Mouse (Mus musculus): ENCODE results near the gene Mta2.

The Mta2 gene

GRCm38 (mm10) chr19:8929224-8930088 is 12.2 kb upstream of the Mta2 start, which contains the start of the genes Rom1 and Eml3:
TSS of gene Rom1 (minus strand) at chr19:8929356.
TSS of gene Eml3 (plus strand) at chr19:8929552.
- peak; percentile 93 to 94 for DNase-seq

DNA sequence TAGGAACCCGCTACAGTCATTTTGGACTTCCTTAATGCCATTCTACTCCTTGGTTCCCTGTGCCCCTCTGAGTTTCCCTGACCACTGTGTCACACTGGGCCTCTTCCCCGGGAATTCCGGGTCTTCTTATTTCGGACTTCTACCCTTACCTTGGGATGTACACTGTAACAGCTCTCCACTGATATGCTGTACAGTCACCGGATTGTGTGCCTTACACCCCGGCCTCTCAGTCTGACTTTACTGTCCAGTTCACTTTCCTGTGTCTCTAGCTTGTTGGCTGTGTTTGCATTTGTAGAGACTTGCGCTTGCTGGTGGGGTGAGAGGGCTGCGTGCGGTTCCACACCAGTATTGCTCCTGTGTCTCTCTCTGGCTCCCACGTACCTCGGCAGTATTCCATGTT is 11.6 kb upstream of the Mta2 start:
- no peak for DNase-seq

DNA sequence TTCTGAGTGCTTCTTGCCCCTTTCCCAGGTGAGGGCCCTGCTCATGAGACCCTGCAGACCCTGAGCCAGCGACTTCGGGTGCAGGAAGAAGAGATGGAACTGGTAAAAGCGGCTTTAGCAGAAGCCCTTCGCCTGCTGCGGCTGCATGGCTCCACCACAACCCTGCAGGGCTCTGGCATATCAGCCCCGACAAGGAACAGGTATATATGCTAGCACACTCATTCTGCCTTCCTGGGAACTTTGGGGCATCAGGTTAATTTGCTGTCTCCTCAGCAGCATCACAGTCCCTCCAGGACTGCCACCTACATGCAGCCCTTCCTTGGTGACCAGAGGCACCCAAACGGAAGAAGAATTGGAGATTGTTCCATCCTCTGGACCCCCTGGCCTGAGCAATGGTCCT is 10.9 kb upstream of the Mta2 start:
- DNase-seq, result no peak

- no peak for DNase-seq
Measured at GRCm38 (mm10) chr19:8936736-8937135, 4.9 kb upstream of the Mta2 start.

GRCm38 (mm10) chr19:8940526-8941133 is 1.0 kb upstream of the Mta2 start:
- no peak for DNase-seq

GRCm38 (mm10) chr19:8941136-8941514 is 550 bp upstream of the Mta2 start:
- no peak for DNase-seq

DNA sequence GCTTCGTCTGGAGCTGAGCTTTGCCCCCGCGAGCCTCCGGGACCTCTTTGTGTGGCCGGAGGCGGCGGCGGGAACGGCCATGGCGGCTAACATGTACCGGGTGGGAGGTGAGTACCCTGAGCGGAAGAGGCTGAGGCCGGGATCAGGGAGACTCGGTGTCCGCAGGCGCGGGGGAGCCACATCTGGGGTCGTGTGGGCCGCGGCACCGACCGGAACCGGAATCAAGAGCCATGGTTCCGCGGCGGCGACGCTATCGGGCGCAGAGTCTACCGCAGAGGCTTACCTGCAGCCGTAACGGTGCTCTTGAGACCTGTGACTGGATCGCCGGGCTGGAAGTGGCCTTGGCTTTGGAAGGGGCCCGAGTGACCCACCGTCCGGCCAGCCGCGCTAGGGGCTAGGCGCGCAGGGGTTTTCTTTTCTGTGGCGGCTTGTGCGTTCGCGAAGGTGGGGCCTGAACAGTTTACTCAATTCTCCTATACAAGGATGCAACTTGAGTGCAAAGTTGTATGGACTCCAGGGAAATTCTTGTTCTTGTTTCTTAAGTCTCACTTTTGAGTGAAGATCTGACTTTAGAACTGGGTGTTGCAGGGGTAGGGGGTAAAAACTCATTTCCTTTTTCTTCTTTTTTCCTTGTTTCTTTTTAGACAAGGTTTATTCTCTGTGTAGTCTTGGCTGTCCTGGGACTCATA is 745 bp downstream of the Mta2 start:
- peak in 1 of 2 experiments; percentile 78 for DNase-seq

DNA sequence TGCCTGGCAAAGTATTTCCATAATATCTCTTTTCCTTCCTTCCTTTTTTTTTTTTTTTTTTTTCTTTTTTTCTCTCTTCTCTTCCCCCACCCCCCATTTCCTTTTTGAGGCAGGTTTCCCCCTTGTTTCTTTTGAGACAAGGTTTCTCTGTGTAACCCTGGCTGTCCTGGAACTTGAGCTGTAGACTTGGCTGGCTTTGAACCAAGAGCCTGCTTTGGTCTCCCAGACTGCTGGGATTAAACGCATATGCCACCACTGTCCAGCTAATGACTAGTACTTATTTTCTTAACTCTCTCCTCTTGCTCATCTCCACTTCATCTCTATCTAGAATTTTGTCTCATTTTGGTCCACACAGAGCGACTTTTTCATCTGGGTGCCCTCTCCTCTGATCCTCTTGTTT is 1.4 kb downstream of the Mta2 start:
- DNase-seq, result no peak

- peak in 1 of 2 experiments; percentile 17 for DNase-seq
Measured at GRCm38 (mm10) chr19:8944062-8944461, 2.4 kb downstream of the Mta2 start.

DNA sequence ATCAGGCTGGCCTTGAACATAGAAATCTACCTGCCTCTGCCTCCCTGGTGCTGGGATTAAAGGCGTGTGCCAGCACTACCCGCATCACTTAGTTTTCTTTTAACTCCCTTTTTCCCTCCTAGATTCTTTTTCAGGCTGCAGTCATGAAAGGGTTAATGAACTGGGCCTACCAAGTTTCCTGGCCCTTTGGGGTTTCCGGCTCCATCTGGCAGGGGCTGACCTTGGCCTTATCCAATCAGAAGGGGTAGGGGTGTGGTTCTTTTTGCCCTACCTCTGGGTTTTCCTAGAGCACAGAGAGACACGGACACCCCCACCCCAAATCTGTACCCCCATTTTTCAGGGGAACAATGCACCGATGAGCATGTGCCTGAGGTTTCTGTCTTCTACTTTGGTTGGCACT is 3.1 kb downstream of the Mta2 start:
- peak; percentile 88 to 89 for DNase-seq

- no peak for DNase-seq
Measured at GRCm38 (mm10) chr19:8945251-8945650, 3.6 kb downstream of the Mta2 start.

DNA sequence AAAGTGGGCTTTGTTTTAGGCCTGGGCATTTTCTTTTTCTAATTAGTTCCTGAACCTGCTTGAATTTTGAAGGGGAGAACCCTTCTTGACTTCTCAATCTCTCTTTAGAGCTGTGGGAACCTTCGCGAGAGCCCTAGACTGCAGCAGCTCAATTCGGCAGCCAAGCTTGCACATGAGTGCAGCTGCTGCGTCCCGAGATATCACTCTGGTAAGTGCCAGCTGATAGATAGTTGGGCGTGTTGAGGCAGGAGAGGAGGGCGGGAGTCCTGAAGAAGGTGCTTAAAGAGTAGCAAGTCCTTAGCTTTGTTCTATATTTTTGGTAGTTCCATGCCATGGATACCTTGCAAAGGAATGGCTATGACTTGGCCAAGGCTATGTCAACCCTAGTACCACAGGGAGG is 5.3 kb downstream of the Mta2 start:
- DNase-seq, result no peak

DNA sequence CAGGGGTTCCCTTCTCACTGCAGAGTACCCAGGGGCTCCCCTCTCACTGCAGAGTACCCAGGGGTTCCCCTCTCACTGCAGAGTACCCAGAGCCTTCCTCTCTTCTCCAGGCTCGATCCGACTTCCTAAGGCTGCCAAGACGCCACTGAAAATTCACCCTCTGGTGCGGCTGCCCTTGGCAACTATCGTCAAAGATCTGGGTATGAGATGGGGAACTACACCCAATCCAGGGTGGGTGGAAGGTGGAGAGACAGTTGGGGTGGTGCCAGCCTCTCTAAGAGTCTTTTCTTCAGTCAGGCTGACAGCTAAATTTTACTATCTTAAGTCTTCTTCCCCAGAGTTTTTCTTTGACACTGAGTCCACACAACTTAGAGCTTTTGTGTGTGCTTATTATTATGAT is 8.5 kb downstream of the Mta2 start:
- peak in 1 of 2 experiments; percentile 11 for DNase-seq

DNA sequence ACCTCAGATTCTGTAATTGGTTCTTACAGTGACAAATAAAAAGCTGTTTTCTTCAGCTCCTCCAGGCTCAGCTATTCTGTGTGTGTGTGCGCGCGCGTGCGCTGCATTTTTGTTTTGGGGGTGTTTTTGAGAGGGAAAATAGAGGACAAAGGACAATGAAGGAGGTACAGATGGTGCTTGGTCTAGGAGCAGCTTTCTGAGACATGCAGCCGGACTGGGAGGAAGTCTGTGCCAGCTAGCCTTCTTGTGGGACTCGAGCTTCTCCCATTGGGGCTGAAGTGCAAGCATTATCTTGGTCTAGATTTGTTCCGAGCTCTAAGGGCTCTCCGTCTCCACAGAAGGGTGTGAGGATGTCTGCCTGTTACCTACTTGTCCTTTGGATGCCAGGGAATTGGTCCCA is 10.6 kb downstream of the Mta2 start:
- no peak for DNase-seq

GRCm38 (mm10) chr19:8953135-8954039 is 11.7 kb downstream of the Mta2 start, which contains the start of gene Tut1:
TSS of gene Tut1 (plus strand) at chr19:8953847.
- peak; percentile 90 to 95 for DNase-seq

- DNase-seq, result no peak
Measured at GRCm38 (mm10) chr19:8954171-8954570, 12.5 kb downstream of the Mta2 start.

GRCm38 (mm10) chr19:8962256-8962655 is 20.6 kb downstream of the Mta2 start:
- peak in 1 of 2 experiments; percentile 10 for DNase-seq

- DNase-seq, result no peak
Measured at GRCm38 (mm10) chr19:8965075-8965474, 23.4 kb downstream of the Mta2 start.

DNA sequence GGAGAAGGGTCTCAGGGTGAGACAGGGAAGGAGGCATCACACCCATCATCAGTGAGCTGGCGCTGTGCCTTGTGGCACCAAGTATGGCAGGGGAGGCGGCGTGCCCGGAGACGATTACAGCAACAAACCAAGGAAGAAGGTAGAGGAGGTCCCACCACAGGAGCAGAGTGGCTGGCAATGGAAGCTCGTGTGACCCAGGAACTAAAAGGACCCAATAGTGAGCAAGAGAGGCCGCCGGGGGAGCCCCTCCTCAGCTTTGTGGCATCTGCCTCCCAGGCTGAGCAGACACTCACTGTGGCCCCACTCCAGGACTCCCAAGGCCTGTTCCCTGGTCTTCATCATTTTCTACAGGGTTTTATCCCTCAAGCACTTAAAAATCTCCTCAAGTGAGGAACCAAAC is 24.1 kb downstream of the Mta2 start:
- peak in 1 of 2 experiments; percentile 62 for DNase-seq

GRCm38 (mm10) chr19:8966198-8966589 is 24.5 kb downstream of the Mta2 start:
- no peak for DNase-seq

DNA sequence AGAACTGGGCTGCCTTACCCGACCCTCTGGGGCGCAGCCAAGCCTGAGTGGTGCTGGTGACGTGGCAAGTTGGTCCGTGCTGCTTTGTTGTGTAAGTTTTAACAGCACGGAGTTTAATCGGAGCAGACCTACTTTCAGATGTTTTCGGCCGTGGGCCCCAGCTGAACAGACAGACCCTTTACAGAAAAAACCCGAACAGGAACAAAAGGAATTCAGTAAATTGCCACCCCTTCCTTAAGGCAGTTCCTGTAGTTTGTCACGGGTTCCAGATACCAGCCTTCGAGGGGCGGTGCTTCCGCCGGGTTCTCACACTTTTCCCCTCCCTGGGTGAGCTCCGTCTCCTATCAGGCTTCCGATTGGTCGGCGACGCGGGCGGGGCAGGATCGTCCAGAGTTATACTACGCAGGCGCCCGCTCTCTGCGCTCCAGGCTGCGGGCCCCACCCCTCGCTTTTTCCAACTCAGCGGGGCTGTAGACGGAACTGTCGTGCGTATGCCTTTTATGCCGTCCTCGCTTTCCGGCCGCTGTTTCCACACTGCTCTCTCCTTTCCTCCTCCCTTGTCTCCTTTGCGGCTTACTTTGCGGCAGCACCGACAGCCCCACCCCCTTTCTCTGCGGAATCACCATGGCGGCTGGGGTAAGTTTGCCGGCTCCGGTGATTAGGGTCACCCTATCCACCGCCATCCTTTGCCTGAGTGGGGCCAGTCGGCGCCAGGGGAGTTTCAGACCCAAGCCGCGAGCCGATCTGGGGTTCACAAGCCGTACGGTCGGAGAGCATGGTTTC is 25.1 kb downstream of the Mta2 start, which contains the start of gene Eef1g:
Gene Eef1g (plus strand): TSS at position 452 of the 783 bp plus-strand sequence.
- DNase-seq, result peak; percentile 99 to 100

- no peak for DNase-seq
Measured at GRCm38 (mm10) chr19:8967373-8967743, 25.7 kb downstream of the Mta2 start.
